Mouse (Mus musculus) limb, embryonic 12.5 days (tissue): ENCODE measurements around the gene Chrna10. TPM values are rescaled to one million over a fixed set of nuclear protein-coding genes. Genes with fewer than 3 reads are reported as not detected.

Source experiments
- polyA plus RNA-seq: library from polyadenylated mRNA; unstranded; fragments of >200 nt; fragmentation: Nextera tagmentation; extraction: Ambion mirVana; gene quantifications from 2 replicates; pipeline ENCODE4 v1.2.1, GENCODE M21; 2016

Chrna10 gene
- polyA plus RNA-seq, 1 experiment from 2014 or later: not detected

Other genes with a start within 250 kb of the Chrna10 start
- not detected in 2 replicates for gene Folr1, start 246.0 kb downstream of the Chrna10 start, polyA plus RNA-seq
- gene Lamtor1, start 210.9 kb downstream of the Chrna10 start, polyA plus RNA-seq: 141 and 147 TPM in 2 replicates
- 0.56 and 0.71 TPM in 2 replicates for gene Tomt, start 210.5 kb downstream of the Chrna10 start, polyA plus RNA-seq
- gene Lrrc51, start 182.9 kb downstream of the Chrna10 start, polyA plus RNA-seq: 8.7 and 8.8 TPM in 2 replicates
- gene Numa1, start 182.7 kb downstream of the Chrna10 start, polyA plus RNA-seq: 134 and 138 TPM in 2 replicates
- gene Il18bp, start 98.1 kb downstream of the Chrna10 start, polyA plus RNA-seq: 3.4 and 3.7 TPM in 2 replicates
- gene Rnf121, start 51.4 kb downstream of the Chrna10 start, polyA plus RNA-seq: 28.8 and 30.7 TPM in 2 replicates
- gene Xndc1, start 51.3 kb downstream of the Chrna10 start, polyA plus RNA-seq: 48.7 and 51.7 TPM in 2 replicates
- 2.3 and 2.9 TPM in 2 replicates for gene Xntrpc, start 51.1 kb downstream of the Chrna10 start, polyA plus RNA-seq
- not detected in 2 replicates for gene Trpc2, start 33.7 kb downstream of the Chrna10 start, polyA plus RNA-seq
- gene Art1, start 15.1 kb downstream of the Chrna10 start, polyA plus RNA-seq: 8.0 and 8.3 TPM in 2 replicates
- gene Art5, start 7.3 kb downstream of the Chrna10 start, polyA plus RNA-seq: 5.1 and 7.2 TPM in 2 replicates
- 50.5 and 51.8 TPM in 2 replicates for gene Nup98, start 93.3 kb upstream of the Chrna10 start, polyA plus RNA-seq
- gene Pgap2, start 93.4 kb upstream of the Chrna10 start, polyA plus RNA-seq: 82.0 and 84.9 TPM in 2 replicates
- 47.8 and 50.4 TPM in 2 replicates for gene Rhog, start 139.2 kb upstream of the Chrna10 start, polyA plus RNA-seq
- gene Stim1, start 151.0 kb upstream of the Chrna10 start, polyA plus RNA-seq: 17.7 and 25.3 TPM in 2 replicates